Comparison of ENCODE assay signal across 8 mouse cellular contexts in genomic region chr17:85799081-85799864, GRCm38 (mm10).
DNase-seq lines count a peak whose midpoint lies in the region; ATAC-seq and TF ChIP-seq lines count a peak whose summit lies in the region.

No protein-coding gene starts in this region.

- intact Hi-C loops in gastrocnemius, postnatal 36 days (cut with DNase I) = no loop called here

- ATAC-seq in hindbrain, embryonic 14.5 days (ENCODE audit: low FRiP score) = no peak
- no peak for ATAC-seq in midbrain, embryonic 12.5 days (ENCODE audit: low FRiP score, low read depth)

- H3K4me2 ChIP-seq in hindbrain, embryonic 14.5 days (replicated peaks) = peak overlapping the region; percentile 84
- H3K4me2 ChIP-seq in midbrain, embryonic 12.5 days (replicated peaks) = peak overlapping the region; percentile 84

- WGBS in hindbrain, embryonic 14.5 days = under 1% methylated on average over 22 of the region's 22 CpGs
- under 1% methylated on average over 22 of the region's 22 CpGs for WGBS in midbrain, embryonic 12.5 days

- peaks cover 89% of the 10 kb centered on the region for H3K27me3 ChIP-seq in hindbrain, embryonic 14.5 days (ENCODE audit: control insufficient read depth, insufficient read depth, low read length)
- H3K27me3 ChIP-seq in midbrain, embryonic 12.5 days = peaks cover 82% of the 10 kb centered on the region

- peak overlapping the region; percentile 36 for H3K4me3 ChIP-seq in hindbrain, embryonic 14.5 days (replicated peaks; ENCODE audit: low read length)
- peak overlapping the region; percentile 49 for H3K4me3 ChIP-seq in midbrain, embryonic 12.5 days

- H3K4me1 ChIP-seq in hindbrain, embryonic 14.5 days (replicated peaks; ENCODE audit: control insufficient read depth, insufficient read depth, low read length) = peaks cover 7% of the 10 kb centered on the region
- H3K4me1 ChIP-seq in midbrain, embryonic 12.5 days = peaks cover 21% of the 10 kb centered on the region

- no peaks in the 10 kb centered on the region for H3K9me3 ChIP-seq in hindbrain, embryonic 14.5 days (ENCODE audit: control insufficient read depth, low read length)
- no peaks in the 10 kb centered on the region for H3K9me3 ChIP-seq in midbrain, embryonic 12.5 days

- H3K27ac ChIP-seq in hindbrain, embryonic 14.5 days = no peak overlapping the region
- 0 out of 2 replicates have a peak overlapping the region, but pooled peaks have one; percentile 35 for H3K27ac ChIP-seq in midbrain, embryonic 12.5 days (replicated peaks)

- TF ChIP-seq CTCF in brain, embryonic 14.5 days (IDR thresholded peaks at IDR 0.05; ENCODE audit: borderline replicate concordance, extremely low read depth, insufficient read depth, insufficient read length) = no peak

- peak; percentile 3 for DNase-seq in gastrocnemius, adult 18-20 months (ENCODE audit: low spot score)
- DNase-seq in gastrocnemius, postnatal 36 days = no peak
- DNase-seq in brain, embryonic 14.5 days (ENCODE audit: low read depth) = peak; percentile 59
- peak; percentile 46 for DNase-seq in hindbrain, embryonic 14.5 days (ENCODE audit: low spot score)
- DNase-seq in thymus, postnatal 0 days (ENCODE audit: low spot score) = no peak
- DNase-seq in spleen, adult 18-20 months = no peak
- DNase-seq in ovary, postnatal 14 days (ENCODE audit: low spot score) = no peak

- no peaks in the 10 kb centered on the region for H3K36me3 ChIP-seq in hindbrain, embryonic 14.5 days (replicated peaks; ENCODE audit: control insufficient read depth, insufficient read depth)
- no peaks in the 10 kb centered on the region for H3K36me3 ChIP-seq in midbrain, embryonic 12.5 days

- TF ChIP-seq POLR2A in brain, embryonic 14.5 days (IDR thresholded peaks at IDR 0.05; ENCODE audit: borderline replicate concordance, extremely low read depth, insufficient read depth, insufficient read length, poor library complexity, severe bottlenecking) = no peak

- peak overlapping the region; percentile 55 for H3K9ac ChIP-seq in hindbrain, embryonic 14.5 days
- H3K9ac ChIP-seq in midbrain, embryonic 12.5 days (replicated peaks) = peak overlapping the region; percentile 60

Comparison
In these comparisons a context has a peak if more than half of its experiments do, and no peak if none do; other contexts are left out.
1. DNase-seq: peak in gastrocnemius, adult 18-20 months (single experiment), brain, embryonic 14.5 days (single experiment) and hindbrain, embryonic 14.5 days (single experiment); none in gastrocnemius, postnatal 36 days (0 of 2), thymus, postnatal 0 days (single experiment), spleen, adult 18-20 months (0 of 2) and ovary, postnatal 14 days (single experiment).